Mouse (Mus musculus) myocyte (in vitro differentiated cells): ENCODE measurements around the gene Mrtfb. TPM values are rescaled to one million over a fixed set of nuclear protein-coding genes. Genes with fewer than 3 reads are reported as not detected.

ENCODE experiments used
- H3K27me3 ChIP-seq: one replicate; pipeline ENCODE4 v1.6.1; 2011; ENCODE audit not compliant: control insufficient read depth, insufficient read depth, insufficient read length
- H3K36me3 ChIP-seq: one replicate; pipeline ENCODE4 v1.6.1; 2011; ENCODE audit not compliant: control insufficient read depth, insufficient read depth
- H3K4me2 ChIP-seq: one replicate; pipeline ENCODE4 v1.6.1; 2011; ENCODE audit warnings: low read depth, control low read depth
- H3K4me3 ChIP-seq: one replicate; pipeline ENCODE4 v1.5.1; 2011; ENCODE audit warnings: mild to moderate bottlenecking, control low read depth, moderate library complexity
- H3K79me2 ChIP-seq: one replicate; pipeline ENCODE4 v1.6.1; 2011; ENCODE audit not compliant: control insufficient read depth, insufficient read depth
- H3ac ChIP-seq: one replicate; pipeline ENCODE4 v1.6.1; 2011; ENCODE audit not compliant: control insufficient read depth, insufficient read length
- CEBPB ChIP-seq: IDR thresholded peaks from 2 replicates; pipeline ENCODE4 v1.6.1; 2011; ENCODE audit warnings: mild to moderate bottlenecking, moderate library complexity; ENCODE audit not compliant: poor library complexity, insufficient read depth, severe bottlenecking
- E2F4 ChIP-seq: IDR thresholded peaks from one replicate; pipeline ENCODE4 v1.6.1; 2011; ENCODE audit warnings: mild to moderate bottlenecking, control low read depth, moderate library complexity; ENCODE audit not compliant: insufficient read depth
- MAX ChIP-seq: IDR thresholded peaks from one replicate; pipeline ENCODE4 v1.6.1; 2011; ENCODE audit warnings: low read depth, mild to moderate bottlenecking, control low read depth
- MYOD1 ChIP-seq, 3 experiments: IDR thresholded peaks; one replicate each; pipeline ENCODE4 v1.6.1; 2011; ENCODE audit warnings: control low read depth in 2 of 3, low read depth in 2 of 3, mild to moderate bottlenecking in 2 of 3, moderate library complexity in 1 of 3; ENCODE audit not compliant: insufficient read length in 2 of 3, control insufficient read depth in 1 of 3
- MYOG ChIP-seq, 3 experiments: IDR thresholded peaks; one replicate each; pipeline ENCODE4 v1.6.1; 2011; ENCODE audit warnings: control low read depth in 2 of 3, low read depth in 2 of 3, mild to moderate bottlenecking in 2 of 3; ENCODE audit not compliant: insufficient read length in 2 of 3, control insufficient read depth in 1 of 3, insufficient read depth in 1 of 3
- POLR2A ChIP-seq: IDR thresholded peaks from one replicate; pipeline ENCODE4 v1.6.1; 2011; ENCODE audit warnings: low read depth, mild to moderate bottlenecking, control low read depth, moderate library complexity; ENCODE audit not compliant: insufficient read length
- POLR2AphosphoS2 ChIP-seq: IDR thresholded peaks from one replicate; pipeline ENCODE4 v1.6.1; 2011; ENCODE audit warnings: low read depth, control low read depth; ENCODE audit not compliant: insufficient read length
- REST ChIP-seq: IDR thresholded peaks from one replicate; pipeline ENCODE4 v1.6.1; 2011; ENCODE audit warnings: mild to moderate bottlenecking, control low read depth, moderate library complexity; ENCODE audit not compliant: insufficient read depth, insufficient read length
- SRF ChIP-seq: IDR thresholded peaks from one replicate; pipeline ENCODE4 v1.6.1; 2011; ENCODE audit warnings: low read depth; ENCODE audit not compliant: control insufficient read depth, insufficient read length
- TCF12 ChIP-seq: IDR thresholded peaks from one replicate; pipeline ENCODE4 v1.6.1; 2011; ENCODE audit warnings: mild to moderate bottlenecking, control low read depth; ENCODE audit not compliant: poor library complexity, insufficient read depth, severe bottlenecking
- TCF3 ChIP-seq: IDR thresholded peaks from one replicate; pipeline ENCODE4 v1.6.1; 2011; ENCODE audit warnings: low read depth, control low read depth; ENCODE audit not compliant: insufficient read length
- USF1 ChIP-seq: IDR thresholded peaks from one replicate; pipeline ENCODE4 v1.6.1; 2011; ENCODE audit warnings: low read depth, mild to moderate bottlenecking, control low read depth, moderate library complexity
- polyA plus RNA-seq: library from polyadenylated mRNA; unstranded; fragments of >200 nt; fragmentation: generic; extraction: Trizol; gene quantifications from one replicate; pipeline ENCODE4 v1.2.1, GENCODE M21; 2012; ENCODE audit warnings: missing spikeins

The Mrtfb gene
- polyA plus RNA-seq, 1 experiment = 5.2 TPM

GRCm38 (mm10) chr16:13422522-13422921 is 166.2 kb downstream of the Mrtfb start:
- Histone ChIP-seq H3K4me2 (no peak overlapping the region), H3K79me2 (no peaks in the 10 kb centered on the region), H3K4me3 (no peak overlapping the region), H3ac (no peak overlapping the region), H3K27me3 (no peaks in the 10 kb centered on the region), H3K36me3 (no peaks in the 10 kb centered on the region)
- TF ChIP-seq TCF12 (no peak), POLR2A (no peak), POLR2AphosphoS2 (no peak), SRF (no peak), MYOD1 (IDR thresholded peaks at IDR 0.05; ENCODE audit: control insufficient read depth in 1 of 3, insufficient read length in 2 of 3, low read depth in 2 of 3) (no peak), MAX (no peak), USF1 (no peak), CEBPB (no peak), REST (no peak), TCF3 (no peak), E2F4 (no peak), MYOG (IDR thresholded peaks at IDR 0.05; ENCODE audit: control insufficient read depth in 1 of 3, insufficient read depth in 1 of 3, insufficient read length in 2 of 3, low read depth in 2 of 3) (no peak)

- Histone ChIP-seq H3K36me3 (no peaks in the 10 kb centered on the region), H3K4me2 (no peak overlapping the region), H3K27me3 (no peaks in the 10 kb centered on the region), H3ac (no peak overlapping the region), H3K4me3 (no peak overlapping the region), H3K79me2 (no peaks in the 10 kb centered on the region)
- TF ChIP-seq USF1 (no peak), TCF3 (no peak), SRF (no peak), MAX (no peak), POLR2A (no peak), TCF12 (no peak), REST (no peak), E2F4 (no peak), CEBPB (no peak), MYOG (IDR thresholded peaks at IDR 0.05; ENCODE audit: control insufficient read depth in 1 of 3, insufficient read depth in 1 of 3, insufficient read length in 2 of 3, low read depth in 2 of 3) (no peak), POLR2AphosphoS2 (no peak), MYOD1 (IDR thresholded peaks at IDR 0.05; ENCODE audit: control insufficient read depth in 1 of 3, insufficient read length in 2 of 3, low read depth in 2 of 3) (no peak)
Observed at GRCm38 (mm10) chr16:13423587-13424355, 167.5 kb downstream of the Mrtfb start.

GRCm38 (mm10) chr16:13425804-13426203 is 169.5 kb downstream of the Mrtfb start:
- no peaks in the 10 kb centered on the region for H3K79me2 ChIP-seq
- H3K4me3 ChIP-seq = no peak overlapping the region
- H3K27me3 ChIP-seq = no peaks in the 10 kb centered on the region
- no peak overlapping the region for H3K4me2 ChIP-seq
- TF ChIP-seq REST = no peak
- no peak for TF ChIP-seq TCF3
- TF ChIP-seq USF1 = no peak
- no peak for TF ChIP-seq TCF12
- no peak for TF ChIP-seq MYOD1 (IDR thresholded peaks at IDR 0.05; ENCODE audit: control insufficient read depth in 1 of 3, insufficient read length in 2 of 3, low read depth in 2 of 3)
- no peak for TF ChIP-seq SRF
- no peak for TF ChIP-seq MYOG (IDR thresholded peaks at IDR 0.05; ENCODE audit: control insufficient read depth in 1 of 3, insufficient read depth in 1 of 3, insufficient read length in 2 of 3, low read depth in 2 of 3)
- TF ChIP-seq CEBPB = no peak
- TF ChIP-seq MAX = no peak
- TF ChIP-seq POLR2AphosphoS2 = no peak
- TF ChIP-seq E2F4 = no peak
- no peak for TF ChIP-seq POLR2A
- no peaks in the 10 kb centered on the region for H3K36me3 ChIP-seq
- H3ac ChIP-seq = no peak overlapping the region

- Histone ChIP-seq H3K4me3 (no peak overlapping the region), H3K36me3 (no peaks in the 10 kb centered on the region), H3ac (no peak overlapping the region), H3K27me3 (no peaks in the 10 kb centered on the region), H3K79me2 (no peaks in the 10 kb centered on the region), H3K4me2 (no peak overlapping the region)
- TF ChIP-seq REST (no peak), USF1 (no peak), MAX (no peak), POLR2A (no peak)
Observed at GRCm38 (mm10) chr16:13426831-13427589, 170.7 kb downstream of the Mrtfb start.
